Mouse (Mus musculus) natural killer cell, adult 2 months (primary cell): Measurements from ENCODE around the gene Prr36.
"Not testable (repeated sequence)": the region's sequence is repeated elsewhere in the genome, so short reads cannot be mapped to it uniquely, and the experiment has no call there.

Experiments
- DNase-seq, 2 experiments: peaks; one replicate each; pipeline ENCODE4 v3.0.0; 2022; ENCODE audit warnings: low spot score in 2 of 2

Gene Prr36

DNA sequence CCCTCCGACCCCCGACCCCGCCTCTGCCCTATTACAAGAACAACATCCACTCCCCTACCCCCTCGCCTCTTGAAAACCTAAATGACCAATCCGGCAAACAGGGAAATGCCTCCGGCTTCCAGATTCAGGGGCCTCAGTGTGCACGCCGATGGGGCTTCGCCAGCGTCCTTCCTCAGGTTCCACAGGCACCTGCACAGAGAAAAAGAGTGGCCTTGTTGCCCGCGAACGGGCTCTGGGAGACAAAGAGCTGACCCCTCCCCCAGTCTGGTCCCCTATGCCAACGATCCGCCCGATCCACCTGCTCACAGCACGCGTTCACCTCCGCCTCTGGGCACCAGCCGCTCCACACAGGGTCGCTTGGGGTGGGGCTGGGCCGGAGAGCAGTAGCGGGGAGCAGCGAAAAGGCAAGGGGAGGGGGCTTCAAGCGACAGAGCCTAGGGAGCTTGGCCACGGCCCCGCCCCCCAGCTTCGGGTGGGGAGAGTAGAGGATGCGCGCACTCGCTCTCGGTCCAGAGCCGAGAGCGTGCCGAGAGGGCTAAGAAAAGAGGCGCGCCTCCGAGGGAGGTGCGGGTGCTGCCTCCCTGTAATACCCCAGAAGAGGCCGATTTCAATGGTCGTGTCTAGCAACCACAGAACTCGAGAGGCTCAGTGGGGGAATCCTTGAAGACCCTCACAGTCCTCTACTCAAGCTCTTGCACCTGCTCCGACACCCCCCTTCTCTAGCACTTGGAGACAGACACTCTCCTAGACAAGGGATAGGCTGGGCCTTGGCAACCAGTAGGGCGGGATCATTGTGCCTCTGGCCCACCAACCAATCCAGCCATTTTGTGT is at the start of gene Prr36:
TSS of gene Prr36 (minus strand) at position 669 of the 831 bp plus-strand sequence.
- DNase-seq = no peak

DNA sequence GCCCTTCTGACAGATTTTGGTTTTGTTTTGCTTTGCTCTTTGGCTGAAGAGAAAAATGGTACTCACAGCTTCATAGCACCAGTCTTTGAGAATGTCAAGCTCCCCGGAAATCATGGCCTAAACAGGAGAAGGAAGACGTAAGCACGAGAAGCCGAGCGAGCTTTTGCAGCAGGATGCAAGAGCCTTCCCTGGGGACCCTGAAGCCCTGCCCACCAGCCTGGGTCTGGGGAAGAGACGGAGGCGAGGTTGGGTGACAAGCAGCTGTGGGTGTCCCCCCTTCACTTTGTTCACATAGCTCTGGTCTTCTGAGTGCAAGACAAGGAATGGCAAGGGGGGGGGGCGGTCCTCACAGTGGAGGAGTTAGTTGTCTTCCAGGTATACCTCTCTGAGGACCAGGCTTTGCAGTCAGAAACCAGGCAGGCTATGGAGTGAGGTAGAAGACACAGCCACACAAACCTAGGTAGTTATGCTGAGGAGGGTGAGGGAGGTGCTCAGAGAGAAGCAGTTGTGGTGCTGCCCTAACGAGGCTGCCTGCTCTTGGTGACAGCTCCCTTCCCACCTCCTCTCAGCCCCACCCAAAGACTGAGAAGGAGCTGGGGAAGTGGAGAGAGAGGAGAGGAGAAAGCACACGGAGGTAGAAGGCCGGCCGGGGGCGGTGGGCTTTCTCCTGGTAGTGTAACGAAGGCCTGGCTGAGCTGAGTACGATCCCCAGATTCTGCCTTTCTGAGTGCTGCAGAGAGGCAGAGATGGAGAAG is 48.1 kb upstream of the Prr36 start:
- no peak for DNase-seq

GRCm38 (mm10) chr8:4263105-4263791 is 46.0 kb upstream of the Prr36 start:
- no peak for DNase-seq

- DNase-seq = no peak
Measured at GRCm38 (mm10) chr8:4259805-4260170, 42.5 kb upstream of the Prr36 start.

GRCm38 (mm10) chr8:4259125-4259804 is 42.0 kb upstream of the Prr36 start, which contains the start of gene Ctxn1:
TSS of gene Ctxn1 (minus strand) at chr8:4259274.
- DNase-seq = peak; percentile 88 to 91

DNA sequence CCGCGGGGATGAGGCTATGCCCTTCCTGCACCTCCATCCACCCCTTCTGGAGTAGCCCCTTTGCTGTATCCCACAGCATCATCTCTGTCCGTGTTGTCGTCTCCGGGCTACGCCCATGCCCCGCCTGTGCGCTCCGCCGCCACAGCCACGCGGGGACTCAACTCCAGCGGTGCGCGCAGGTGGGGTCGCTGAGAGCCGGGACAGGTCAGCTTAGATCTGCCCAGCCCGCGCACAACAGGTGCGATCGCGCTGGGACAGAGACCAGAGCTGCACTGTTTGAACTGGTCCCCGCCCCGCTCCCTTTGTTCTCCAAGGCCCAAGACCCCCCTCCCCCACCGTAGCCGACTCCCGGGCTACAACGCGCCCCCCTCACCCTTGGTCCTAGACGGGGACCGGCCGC is 41.4 kb upstream of the Prr36 start:
- DNase-seq = peak; percentile 2 to 11

DNA sequence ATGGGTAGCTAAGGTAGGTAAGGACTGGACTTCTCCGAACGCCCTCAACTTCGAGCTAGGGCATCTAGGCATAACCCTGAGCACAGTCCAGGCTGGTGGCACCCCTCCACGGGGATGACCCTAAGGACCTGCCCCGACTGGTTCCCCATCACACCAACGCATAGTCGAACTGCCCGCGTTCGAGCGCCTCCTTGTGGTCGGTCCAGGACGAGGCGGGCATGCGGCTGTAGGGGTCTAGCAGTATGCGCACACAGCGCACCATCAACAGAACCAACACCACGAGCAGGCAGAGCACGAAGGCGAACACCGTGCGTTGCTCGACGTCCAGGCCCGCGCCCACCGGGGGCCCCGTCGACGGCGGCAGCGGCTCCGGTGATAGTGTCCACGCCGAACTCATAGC is 41.0 kb upstream of the Prr36 start:
- DNase-seq = peak; percentile 74 to 84

DNA sequence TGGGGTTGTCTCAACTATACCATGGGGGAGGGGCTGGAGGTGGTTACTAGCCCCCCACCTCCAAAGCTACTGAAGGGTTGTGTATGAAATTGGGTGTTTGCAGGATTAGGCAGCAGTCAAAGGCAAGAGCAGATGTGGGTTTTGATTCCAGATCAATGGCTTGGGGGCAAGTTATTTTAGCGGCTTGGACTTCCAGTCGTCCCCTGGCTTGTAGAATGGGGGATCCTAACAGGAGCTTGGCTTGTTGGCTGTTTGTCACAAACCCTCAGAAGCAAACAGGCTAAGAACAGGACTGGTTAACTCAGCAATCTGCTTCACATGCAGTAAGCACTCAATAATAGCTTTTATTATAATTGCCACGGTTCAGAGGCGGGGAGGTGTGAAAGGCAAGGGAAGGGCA is 40.1 kb upstream of the Prr36 start:
- DNase-seq = no peak

DNA sequence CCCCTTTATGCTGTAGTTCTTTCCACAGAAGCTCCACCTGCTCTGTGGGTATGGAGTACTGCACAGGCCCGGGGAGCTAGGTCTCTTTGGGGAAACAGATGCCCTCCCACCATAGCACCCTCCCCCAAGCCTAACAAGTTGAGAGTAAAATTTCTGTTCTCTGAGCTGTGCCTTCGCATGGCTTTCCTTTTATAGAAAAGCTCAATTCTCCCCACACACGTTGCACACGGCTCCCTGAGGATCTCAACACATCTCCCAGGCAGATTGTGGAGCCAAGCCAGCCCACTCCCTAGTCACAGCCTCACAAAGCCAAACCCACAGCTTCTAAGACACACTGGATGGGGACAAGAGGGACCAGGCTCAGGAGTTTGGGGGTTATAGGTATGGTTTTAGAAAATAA is 39.7 kb upstream of the Prr36 start:
- DNase-seq = no peak

DNA sequence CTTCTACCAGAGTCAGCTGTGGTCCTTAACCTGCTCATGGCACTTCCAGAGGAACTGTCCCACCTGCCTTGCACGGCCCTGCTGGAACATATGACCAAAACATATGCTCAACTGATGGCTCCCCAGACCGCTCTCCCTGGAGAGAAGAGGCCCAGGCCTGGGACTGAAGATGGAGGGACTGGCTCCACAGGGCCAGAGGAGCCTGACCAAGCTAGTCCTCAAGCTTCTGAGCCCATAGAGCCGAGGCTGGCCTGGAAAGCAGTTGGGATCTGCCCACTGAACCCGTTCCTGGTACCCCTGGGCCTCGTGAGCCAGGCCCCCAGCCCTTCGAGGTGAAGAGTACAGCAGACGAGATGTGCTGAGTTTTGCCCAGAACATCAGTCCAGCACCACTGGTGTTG is 38.2 kb upstream of the Prr36 start:
- not testable (repeated sequence) for DNase-seq

DNA sequence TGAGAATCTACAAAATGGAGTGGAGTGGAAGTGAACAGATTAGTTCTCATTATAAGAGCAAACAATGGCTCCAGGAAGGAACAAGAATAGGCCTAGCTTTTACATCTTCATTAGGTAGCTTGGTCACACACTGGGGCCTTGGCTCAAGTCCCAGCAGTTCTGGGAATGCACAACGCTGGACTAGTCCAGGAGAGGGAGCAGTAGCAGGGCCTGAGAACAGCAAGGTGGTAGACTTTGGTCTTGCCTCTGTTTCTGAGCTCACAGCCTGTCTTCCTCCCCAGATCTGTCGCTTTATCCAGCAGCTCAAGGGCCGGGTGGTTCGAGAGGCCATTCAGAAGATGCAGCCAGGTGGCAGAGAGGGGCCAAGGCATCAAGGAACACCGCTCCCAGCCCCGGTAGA is 36.7 kb upstream of the Prr36 start:
- no peak for DNase-seq

GRCm38 (mm10) chr8:4252934-4253841 is 35.9 kb upstream of the Prr36 start, which contains the start of gene Snapc2:
TSS of gene Snapc2 (plus strand) at chr8:4253080.
- DNase-seq = peak; percentile 92 to 94

DNA sequence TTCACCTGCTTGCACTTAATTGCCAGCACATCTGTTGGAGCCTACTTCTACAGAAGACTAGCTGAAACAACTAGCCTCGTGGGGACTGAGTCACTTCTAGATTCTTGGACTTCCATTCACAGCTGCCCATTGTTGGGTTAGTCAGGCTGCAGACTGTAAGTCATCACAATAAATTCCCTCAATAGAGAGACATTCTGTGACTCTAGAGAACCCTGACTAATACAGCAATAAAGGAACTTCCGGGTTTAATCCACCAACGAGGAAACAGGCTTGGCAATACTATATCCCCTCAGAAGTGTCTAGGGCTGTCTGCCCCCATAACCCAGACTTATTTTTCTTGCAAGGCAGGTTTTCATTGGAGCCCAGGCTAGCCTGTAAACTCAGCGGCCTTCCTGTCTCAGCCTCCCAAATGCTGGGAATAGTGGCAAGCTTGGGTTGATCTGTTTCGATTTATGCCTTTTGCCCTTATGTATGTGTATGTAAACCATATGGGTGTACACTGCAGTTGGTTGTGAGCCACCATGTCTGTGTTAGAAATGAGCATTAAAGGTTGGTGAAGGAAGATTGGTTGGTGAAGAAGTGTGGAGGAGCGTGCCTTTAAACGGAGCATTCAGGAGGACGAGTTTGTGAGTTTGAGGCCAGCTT is 35.0 kb upstream of the Prr36 start:
- DNase-seq = no peak

- peak; percentile 72 to 85 for DNase-seq
Measured at GRCm38 (mm10) chr8:4250306-4250970, 33.2 kb upstream of the Prr36 start.

- DNase-seq = peak in 1 of 2 experiments; percentile 2
Measured at GRCm38 (mm10) chr8:4249213-4249612, 32.0 kb upstream of the Prr36 start.

DNA sequence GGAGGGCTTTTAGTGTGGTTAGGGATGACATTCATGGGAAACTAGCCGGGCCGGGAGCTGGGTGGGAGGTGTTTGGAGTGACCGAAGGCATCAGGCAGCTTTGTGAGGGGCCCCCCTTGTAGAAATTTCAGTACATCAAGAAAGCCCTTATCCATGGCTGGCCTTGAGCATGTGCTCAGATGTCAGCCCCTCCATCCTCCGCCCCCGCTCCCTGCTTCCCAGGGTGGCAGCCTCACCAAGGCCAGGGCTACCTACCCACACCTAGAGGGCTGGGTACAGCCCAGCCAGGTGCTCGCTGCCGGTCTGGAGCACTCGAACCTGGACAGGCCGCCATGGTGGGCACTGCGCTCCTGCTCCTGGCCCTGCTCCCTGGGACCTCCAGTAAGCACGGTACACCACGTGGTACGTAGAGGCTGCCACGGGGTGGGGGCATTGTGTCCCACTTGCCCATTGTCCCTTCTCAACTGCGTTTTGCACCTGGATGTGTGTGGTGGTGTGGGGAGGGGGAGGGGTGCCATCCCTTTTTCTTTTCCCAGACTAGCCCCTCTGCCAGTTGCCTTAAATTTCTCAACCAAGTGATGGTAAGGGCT is 30.8 kb upstream of the Prr36 start, which contains the start of gene Tgfbr3l:
TSS of gene Tgfbr3l (plus strand) at position 264 of the 590 bp plus-strand sequence.
- no peak for DNase-seq

- DNase-seq = no peak
Measured at GRCm38 (mm10) chr8:4247241-4247640, 30.0 kb upstream of the Prr36 start.

GRCm38 (mm10) chr8:4245737-4246136 is 28.5 kb upstream of the Prr36 start:
- DNase-seq = no peak

- DNase-seq = no peak
Measured at GRCm38 (mm10) chr8:4245061-4245460, 27.8 kb upstream of the Prr36 start.
